Mouse (Mus musculus) skeletal muscle tissue, postnatal 0 days (tissue): ENCODE results near the gene Mrps12. TPM values are rescaled to one million over a fixed set of nuclear protein-coding genes. Genes with fewer than 3 reads are reported as not detected.

Experiments used
- polyA plus RNA-seq: library from polyadenylated mRNA; unstranded; fragments of >200 nt; fragmentation: Nextera tagmentation; extraction: Ambion mirVana; gene quantifications from 2 replicates; pipeline ENCODE4 v1.2.1, GENCODE M21; 2015

Gene Mrps12
- 81.3 and 93.6 TPM in 2 replicates for polyA plus RNA-seq

DNA sequence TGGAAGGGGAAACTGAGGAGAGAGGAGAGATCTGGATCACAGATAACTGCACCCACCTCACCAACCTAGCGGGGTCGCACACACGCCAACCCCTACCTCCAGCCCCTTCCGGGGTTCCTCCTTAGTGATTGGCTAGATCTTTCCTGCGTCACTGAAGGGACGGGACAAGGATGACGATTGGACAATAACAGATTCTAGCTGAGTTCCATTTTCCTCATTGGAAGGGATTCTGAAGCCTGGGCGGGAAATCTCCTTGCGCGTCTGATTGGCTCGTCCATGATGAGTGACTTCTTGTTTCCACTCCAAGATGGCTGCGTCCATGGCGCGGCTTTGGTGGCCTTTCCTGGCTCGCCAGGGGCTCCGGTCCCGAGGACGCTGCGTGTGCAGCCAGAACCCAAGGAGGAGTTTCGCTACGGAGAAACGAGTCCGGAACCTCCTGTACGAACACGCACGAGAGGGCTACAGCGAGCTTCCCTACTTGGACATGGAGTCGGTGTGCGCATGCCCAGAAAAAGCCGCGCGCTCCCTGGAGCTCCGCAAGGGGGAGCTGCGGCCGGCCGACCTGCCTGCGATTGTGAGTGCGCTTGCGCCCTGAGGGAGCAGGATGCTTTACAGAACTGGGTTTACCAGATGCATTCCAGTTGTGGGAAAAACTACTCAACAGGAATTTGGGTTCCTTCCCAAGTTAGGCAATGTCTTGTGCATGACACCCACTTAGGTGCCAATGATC, at the start of gene Mrps12, which contains the start of gene Sars2:
Mrps12 (minus strand) TSS at position 112 of the 730 bp plus-strand sequence.
Sars2 (plus strand) TSS at position 284 of the 730 bp plus-strand sequence.

DNA sequence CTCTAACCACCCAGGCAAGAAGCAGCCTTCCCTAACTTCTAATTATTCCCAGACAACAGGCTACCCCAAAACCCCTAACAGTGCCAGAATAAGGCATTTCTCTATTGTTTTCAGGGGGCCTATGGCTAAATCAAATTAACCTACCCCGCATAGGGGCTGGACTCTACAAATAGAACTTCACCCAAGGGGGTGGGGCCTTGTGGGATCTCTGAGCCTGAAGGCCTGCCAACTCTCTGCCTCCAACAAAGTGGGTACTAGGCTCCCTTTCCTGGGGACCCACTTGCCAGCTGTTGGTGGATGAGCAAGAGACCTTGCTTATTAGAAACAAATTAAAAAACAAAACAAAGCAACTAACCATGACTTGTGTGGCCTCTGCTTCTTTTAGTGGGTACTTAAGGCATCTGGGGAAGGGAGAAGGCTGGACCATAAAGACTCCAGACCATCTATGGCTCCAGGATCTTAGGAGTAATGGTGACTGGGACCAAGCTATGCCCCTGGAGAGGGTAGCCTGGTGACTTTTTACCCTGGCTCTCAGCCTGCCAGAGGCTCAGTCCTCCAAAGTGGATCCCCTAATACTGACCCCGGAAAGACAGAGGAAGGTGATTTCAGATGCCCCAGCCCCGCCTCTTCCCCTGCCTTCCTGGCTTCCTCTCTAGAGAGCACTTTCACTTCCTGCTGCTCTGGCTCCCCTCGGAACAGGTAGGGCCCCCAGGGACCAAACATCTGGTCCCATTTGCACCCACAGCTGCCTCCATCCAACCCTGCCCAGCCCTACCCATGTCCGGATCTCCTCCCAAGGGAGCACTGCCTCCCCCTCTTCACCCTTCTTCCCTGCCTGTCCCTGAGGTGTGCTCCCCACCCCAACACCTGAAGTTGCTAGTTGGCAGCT, 46.9 kb upstream of the Mrps12 start, which contains the start of gene Rinl:
Rinl (plus strand) TSS at position 663 of the 889 bp plus-strand sequence.

DNA sequence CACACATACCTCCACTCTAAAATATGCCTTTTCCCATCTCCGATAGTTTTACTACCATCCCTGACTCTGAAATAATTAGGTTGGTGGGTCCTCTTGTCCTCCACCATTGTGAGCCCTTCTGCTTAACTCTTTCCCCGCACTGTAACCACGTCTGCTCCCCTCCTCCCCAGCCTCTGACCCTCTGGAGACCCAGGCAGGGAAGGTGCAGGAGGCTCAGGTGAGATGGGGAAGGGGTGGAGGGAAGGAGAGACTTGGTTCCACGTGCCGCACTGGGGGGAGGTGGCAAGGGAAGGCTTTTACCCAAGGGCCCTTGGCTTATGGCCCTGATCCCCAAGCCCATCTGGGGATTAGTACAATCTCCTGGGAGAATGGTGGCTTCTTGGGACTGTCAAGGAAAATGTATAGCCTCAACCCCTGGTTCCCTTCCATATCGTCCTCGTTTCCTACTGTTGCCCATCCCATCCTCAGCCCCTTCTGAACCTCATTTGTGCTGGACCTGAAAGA, 25.9 kb upstream of the Mrps12 start, which contains the start of gene Nfkbib:
Nfkbib (minus strand) TSS at position 51 of the 504 bp plus-strand sequence.

GRCm38 (mm10) chr7:28766173-28766879, 24.7 kb upstream of the Mrps12 start, which contains the start of gene Sirt2:
Sirt2 (plus strand) TSS chr7:28766735.

DNA sequence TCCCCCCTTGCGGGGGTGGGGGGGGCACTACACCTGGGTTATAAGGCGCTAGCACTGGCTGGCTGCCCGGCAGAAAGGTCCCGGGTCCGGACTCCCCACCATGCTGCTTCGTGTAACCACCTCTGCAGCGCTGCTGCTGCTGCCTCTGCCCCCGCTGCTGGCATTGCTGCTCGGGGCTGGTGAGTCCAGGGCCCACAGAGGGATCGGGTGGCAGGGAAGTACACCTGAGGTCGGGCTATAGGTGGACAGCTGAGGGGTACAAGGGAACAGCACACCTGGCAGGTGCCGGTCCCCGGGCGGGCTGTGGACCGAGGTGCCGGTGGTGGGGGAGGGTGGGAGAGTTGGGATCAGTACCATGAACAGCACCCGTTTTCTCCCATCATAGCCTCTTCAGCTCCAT, 14.5 kb upstream of the Mrps12 start, which contains the start of gene Ccer2:
Ccer2 (plus strand) TSS at position 96 of the 400 bp plus-strand sequence.

DNA sequence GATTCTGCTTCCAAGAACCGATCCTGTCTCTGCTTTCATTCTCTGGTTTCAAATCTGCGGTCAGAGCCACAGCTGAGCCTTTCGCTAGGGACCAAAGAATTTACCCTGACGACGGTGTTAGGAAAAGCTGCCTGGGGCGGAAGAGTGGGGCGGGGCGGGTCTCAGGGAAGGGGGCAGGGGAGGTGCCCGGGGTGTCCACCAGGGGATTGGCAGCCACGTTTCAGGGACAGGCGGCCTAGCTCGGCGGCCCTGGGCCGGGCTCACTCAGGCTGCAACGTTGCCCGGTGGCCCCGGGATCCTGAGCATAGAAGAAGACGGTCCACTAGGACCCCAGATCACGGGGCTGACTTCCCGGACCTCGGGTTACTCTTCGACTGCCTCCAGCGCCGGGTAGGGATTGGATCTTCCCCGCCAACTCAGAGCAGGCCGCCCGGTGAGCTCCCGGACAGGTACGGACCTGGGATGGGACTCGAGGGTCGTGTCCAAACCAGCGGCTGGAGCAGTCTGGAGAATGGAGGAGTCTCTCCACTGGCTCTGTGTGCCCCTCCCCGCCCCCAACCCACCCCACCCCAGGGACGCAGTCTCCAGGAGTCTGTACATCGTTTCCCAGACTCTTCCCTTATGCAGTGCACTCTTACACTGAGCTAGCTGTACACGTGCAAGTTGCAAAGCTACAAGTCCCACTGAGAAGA, 24.9 kb downstream of the Mrps12 start, which contains the start of gene Fbxo17:
Fbxo17 (plus strand) TSS at position 215 of the 692 bp plus-strand sequence.

DNA sequence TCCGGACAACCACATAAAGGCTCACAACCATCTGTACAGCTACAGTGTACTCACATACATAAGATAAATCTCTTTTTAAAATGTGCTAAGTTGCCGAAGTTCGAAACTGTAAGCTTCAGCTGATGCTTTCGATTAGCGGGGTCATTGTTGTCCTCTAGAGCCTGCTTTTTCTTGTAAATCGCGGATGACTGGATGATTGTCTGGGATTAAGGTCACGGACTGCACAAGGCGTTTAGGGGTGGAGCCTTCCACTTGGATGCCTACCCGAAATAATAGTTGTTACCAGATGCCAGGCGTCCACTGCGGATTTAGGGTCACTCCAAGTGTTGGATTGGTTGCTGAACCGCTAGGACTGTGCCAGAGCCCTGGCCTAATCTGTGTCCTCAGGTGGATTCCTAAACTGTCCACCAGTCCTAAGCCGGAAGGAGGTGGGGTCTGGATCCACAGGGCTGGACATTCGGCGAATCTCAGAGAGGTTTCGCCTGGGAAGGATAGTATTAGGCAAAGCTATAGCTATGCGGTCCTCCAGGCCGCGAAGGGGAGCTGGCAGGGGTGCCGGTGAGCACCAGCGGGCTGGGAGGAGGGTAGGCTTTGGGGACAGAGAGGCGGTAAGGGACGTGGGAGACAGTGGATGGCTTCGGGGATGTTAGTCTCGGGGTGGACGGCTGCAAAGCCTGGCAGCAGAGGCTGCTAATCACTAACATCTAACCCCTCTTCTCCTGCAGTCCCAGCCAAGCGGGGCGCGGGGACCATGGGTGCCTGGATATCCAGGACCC, 48.9 kb downstream of the Mrps12 start, which contains the start of gene Fbxo27:
Fbxo27 (plus strand) TSS at position 305 of the 776 bp plus-strand sequence.

Other genes with a start within 250 kb of the Mrps12 start
- not detected in 2 replicates for gene Ifnl2, start 231.4 kb downstream of the Mrps12 start, polyA plus RNA-seq
- not detected in 2 replicates for gene Ifnl3, start 219.0 kb downstream of the Mrps12 start, polyA plus RNA-seq
- not detected in 2 replicates for gene Sycn, start 200.9 kb downstream of the Mrps12 start, polyA plus RNA-seq
- 1.8 TPM in 1 of 2 replicates, not detected in the other for gene Nccrp1, start 194.6 kb downstream of the Mrps12 start, polyA plus RNA-seq
- 11.0 and 11.5 TPM in 2 replicates for gene Samd4b, start 143.7 kb downstream of the Mrps12 start, polyA plus RNA-seq
- 5.7 and 6.5 TPM in 2 replicates for gene Pak4, start 143.6 kb downstream of the Mrps12 start, polyA plus RNA-seq
- 0.77 TPM in 1 of 2 replicates, not detected in the other for gene Acp7, start 110.5 kb downstream of the Mrps12 start, polyA plus RNA-seq
- 1.9 and 2.6 TPM in 2 replicates for gene Fbxo27, start 49.0 kb downstream of the Mrps12 start, polyA plus RNA-seq
- 31.7 and 38.9 TPM in 2 replicates for gene Fbxo17, start 25.0 kb downstream of the Mrps12 start, polyA plus RNA-seq
- 17.2 and 19.4 TPM in 2 replicates for gene Sars2, start 172 bp upstream of the Mrps12 start, polyA plus RNA-seq
- gene Ccer2, start 14.4 kb upstream of the Mrps12 start, polyA plus RNA-seq = not detected in 2 replicates
- gene Sirt2, start 24.9 kb upstream of the Mrps12 start, polyA plus RNA-seq = 62.9 and 66.0 TPM in 2 replicates
- gene Nfkbib, start 25.7 kb upstream of the Mrps12 start, polyA plus RNA-seq = 30.2 and 30.6 TPM in 2 replicates
- gene Rinl, start 47.1 kb upstream of the Mrps12 start, polyA plus RNA-seq = 2.5 and 3.7 TPM in 2 replicates
- gene Hnrnpl, start 66.7 kb upstream of the Mrps12 start, polyA plus RNA-seq = 135 and 152 TPM in 2 replicates
- gene Ech1, start 83.4 kb upstream of the Mrps12 start, polyA plus RNA-seq = 346 and 375 TPM in 2 replicates
- gene Lgals4, start 92.0 kb upstream of the Mrps12 start, polyA plus RNA-seq = 11.0 and 14.1 TPM in 2 replicates
- 0.90 and 22.5 TPM in 2 replicates for gene Lgals7, start 122.0 kb upstream of the Mrps12 start, polyA plus RNA-seq
- 0.22 and 0.27 TPM in 2 replicates for gene Capn12, start 139.6 kb upstream of the Mrps12 start, polyA plus RNA-seq
- 91.4 and 114 TPM in 2 replicates for gene Actn4, start 220.5 kb upstream of the Mrps12 start, polyA plus RNA-seq
- 221 and 242 TPM in 2 replicates for gene Eif3k, start 240.0 kb upstream of the Mrps12 start, polyA plus RNA-seq
- gene Map4k1, start 240.2 kb upstream of the Mrps12 start, polyA plus RNA-seq = 1.1 and 1.5 TPM in 2 replicates